Mouse (Mus musculus): ENCODE measurements around the gene Nmu. TPM values are rescaled to one million over a fixed set of nuclear protein-coding genes. Genes with fewer than 3 reads are reported as not detected.
A peak's percentile ranks its signal among the peaks of the same experiment; 100 is the strongest.

The Nmu gene
- total and polyA plus RNA-seq, 2 experiments from 2014 or later = 0.70 TPM; not detected in 1

GRCm38 (mm10) chr5:76321249-76322196, 42.1 kb downstream of the Nmu start:
- no peaks in the 10 kb centered on the region for H3K4me1 ChIP-seq (ENCODE audit: insufficient read depth)
- H3K27me3 ChIP-seq (ENCODE audit: insufficient read depth, low read length) = no peaks in the 10 kb centered on the region
- DNase-seq (peak; percentile 19), ATAC-seq (no peak)
- H3K4me2 ChIP-seq (ENCODE audit: low read depth) = no peak overlapping the region
- H3K4me3 ChIP-seq (ENCODE audit: low read depth, low read length) = no peak overlapping the region
- H3K9me3 ChIP-seq (ENCODE audit: low read length) = no peaks in the 10 kb centered on the region
- no peaks in the 10 kb centered on the region for H3K36me3 ChIP-seq (ENCODE audit: insufficient read depth)
- H3K9ac ChIP-seq = no peak overlapping the region
- no peak overlapping the region for H3K27ac ChIP-seq (ENCODE audit: low read depth, low read length)
- TF ChIP-seq CTCF (IDR thresholded peaks at IDR 0.05; ENCODE audit: low read depth) = no peak
- 19% methylated on average over 11 of the region's 11 CpGs for WGBS

GRCm38 (mm10) chr5:76308206-76308605, 55.4 kb downstream of the Nmu start:
- WGBS = 58% methylated on average over 2 of the region's 2 CpGs
- Histone ChIP-seq H3K36me3 (ENCODE audit: insufficient read depth) (no peaks in the 10 kb centered on the region), H3K9ac (no peak overlapping the region), H3K4me1 (ENCODE audit: insufficient read depth) (no peaks in the 10 kb centered on the region), H3K4me3 (ENCODE audit: low read depth, low read length) (no peak overlapping the region), H3K27me3 (ENCODE audit: insufficient read depth, low read length) (no peaks in the 10 kb centered on the region), H3K4me2 (ENCODE audit: low read depth) (no peak overlapping the region), H3K9me3 (ENCODE audit: low read length) (no peaks in the 10 kb centered on the region), H3K27ac (ENCODE audit: low read depth, low read length) (no peak overlapping the region)
- no peak for ATAC-seq
- no peak for TF ChIP-seq CTCF (IDR thresholded peaks at IDR 0.05; ENCODE audit: low read depth)
- no peak for DNase-seq

- H3K4me1 ChIP-seq (ENCODE audit: insufficient read depth) = 0 out of 2 replicates have a peak, but pooled peaks cover 9% of the 10 kb centered on the region
- ATAC-seq = no peak
- no peaks in the 10 kb centered on the region for H3K9me3 ChIP-seq (ENCODE audit: low read length)
- H3K36me3 ChIP-seq (ENCODE audit: insufficient read depth) = no peaks in the 10 kb centered on the region
- 81% methylated on average over 3 of the region's 3 CpGs for WGBS
- TF ChIP-seq CTCF (IDR thresholded peaks at IDR 0.05; ENCODE audit: low read depth) = no peak
- H3K27me3 ChIP-seq (ENCODE audit: insufficient read depth, low read length) = no peaks in the 10 kb centered on the region
- no peak overlapping the region for H3K4me3 ChIP-seq (ENCODE audit: low read depth, low read length)
- H3K4me2 ChIP-seq (ENCODE audit: low read depth) = no peak overlapping the region
- no peak for DNase-seq
- no peak overlapping the region for H3K27ac ChIP-seq (ENCODE audit: low read depth, low read length)
- no peak overlapping the region for H3K9ac ChIP-seq
Observed at GRCm38 (mm10) chr5:76306261-76306660, 57.3 kb downstream of the Nmu start.

GRCm38 (mm10) chr5:76305616-76306015, 58.0 kb downstream of the Nmu start:
- H3K36me3 ChIP-seq (ENCODE audit: insufficient read depth) = no peaks in the 10 kb centered on the region
- H3K9me3 ChIP-seq (ENCODE audit: low read length) = no peaks in the 10 kb centered on the region
- no peaks in the 10 kb centered on the region for H3K27me3 ChIP-seq (ENCODE audit: insufficient read depth, low read length)
- 0 out of 2 replicates have a peak, but pooled peaks cover 15% of the 10 kb centered on the region for H3K4me1 ChIP-seq (ENCODE audit: insufficient read depth)
- peak; percentile 3 for DNase-seq
- ATAC-seq = no peak
- H3K27ac ChIP-seq (ENCODE audit: low read depth, low read length) = no peak overlapping the region
- peak overlapping the region; percentile 28; the same call in 1 of the 2 replicates for H3K9ac ChIP-seq
- no peak for TF ChIP-seq CTCF (IDR thresholded peaks at IDR 0.05; ENCODE audit: low read depth)
- WGBS = 8% methylated on average over 8 of the region's 8 CpGs
- H3K4me2 ChIP-seq (ENCODE audit: low read depth) = peak overlapping the region; percentile 75
- H3K4me3 ChIP-seq (ENCODE audit: low read depth, low read length) = peak overlapping the region; percentile 93

- H3K9ac ChIP-seq = peak within 1 kb of the TSS; percentile 81
- ATAC-seq (peak; percentile 93), DNase-seq (peak; percentile 94)
- H3K4me1 ChIP-seq (ENCODE audit: insufficient read depth) = 0 out of 2 replicates have a peak, but pooled peaks cover 16% of the 10 kb centered on the region
- H3K4me2 ChIP-seq (ENCODE audit: low read depth) = peak within 1 kb of the TSS; percentile 75
- WGBS = 6% methylated on average over 91 of the region's 104 CpGs
- H3K9me3 ChIP-seq (ENCODE audit: low read length) = no peaks in the 10 kb centered on the region
- H3K36me3 ChIP-seq (ENCODE audit: insufficient read depth) = no peaks in the 10 kb centered on the region
- H3K27ac ChIP-seq (ENCODE audit: low read depth, low read length) = peak within 1 kb of the TSS; percentile 97
- H3K27me3 ChIP-seq (ENCODE audit: insufficient read depth, low read length) = no peaks in the 10 kb centered on the region
- H3K4me3 ChIP-seq (ENCODE audit: low read depth, low read length) = peak within 1 kb of the TSS; percentile 93
- TF ChIP-seq CTCF (IDR thresholded peaks at IDR 0.05; ENCODE audit: low read depth) = peak; percentile 3; the same call in 1 of the 2 replicates
Observed at GRCm38 (mm10) chr5:76304452-76305341, 58.9 kb downstream of the Nmu start, which contains the start of gene Clock. Gene Clock, minus strand, starts transcription at chr5:76304792.

- DNase-seq (peak; percentile 79), ATAC-seq (peak; percentile 64)
- under 1% methylated on average over 74 of the region's 100 CpGs for WGBS
- no peak for TF ChIP-seq CTCF (IDR thresholded peaks at IDR 0.05; ENCODE audit: low read depth)
- Histone ChIP-seq H3K4me3 (ENCODE audit: low read depth, low read length) (peak overlapping the region; percentile 93), H3K4me1 (ENCODE audit: insufficient read depth) (0 out of 2 replicates have a peak, but pooled peaks cover 16% of the 10 kb centered on the region), H3K36me3 (ENCODE audit: insufficient read depth) (no peaks in the 10 kb centered on the region), H3K9me3 (ENCODE audit: low read length) (no peaks in the 10 kb centered on the region), H3K4me2 (ENCODE audit: low read depth) (peak overlapping the region; percentile 75), H3K9ac (peak overlapping the region; percentile 81), H3K27me3 (ENCODE audit: insufficient read depth, low read length) (no peaks in the 10 kb centered on the region), H3K27ac (ENCODE audit: low read depth, low read length) (peak overlapping the region; percentile 97)
Observed at GRCm38 (mm10) chr5:76303745-76304451, 59.7 kb downstream of the Nmu start.
